Mouse (Mus musculus): ENCODE data around the gene Cryba1. TPM values are rescaled to one million over a fixed set of nuclear protein-coding genes. Genes with fewer than 3 reads are reported as not detected.

Cryba1 gene
- polyA plus RNA-seq, 1 experiment, result not detected

- Histone ChIP-seq H3K79me2 (ENCODE audit: control insufficient read depth, insufficient read depth) (no peaks in the 10 kb centered on the region), H3K4me2 (ENCODE audit: low read depth) (no peak overlapping the region), H3K36me3 (ENCODE audit: control insufficient read depth, insufficient read depth) (no peaks in the 10 kb centered on the region), H3ac (ENCODE audit: control insufficient read depth, insufficient read length) (no peak overlapping the region), H3K27me3 (ENCODE audit: control insufficient read depth, insufficient read depth, insufficient read length) (no peaks in the 10 kb centered on the region), H3K4me3 (no peak overlapping the region)
- TF ChIP-seq USF1 (IDR thresholded peaks at IDR 0.05; ENCODE audit: low read depth), result no peak
- TF ChIP-seq REST (IDR thresholded peaks at IDR 0.05; ENCODE audit: insufficient read depth, insufficient read length), result no peak
- no peak for TF ChIP-seq SRF (IDR thresholded peaks at IDR 0.05; ENCODE audit: control insufficient read depth, insufficient read length, low read depth)
- no peak for TF ChIP-seq POLR2A (IDR thresholded peaks at IDR 0.05; ENCODE audit: insufficient read length, low read depth)
- TF ChIP-seq MYOG (IDR thresholded peaks at IDR 0.05; ENCODE audit: control insufficient read depth in 1 of 3, insufficient read depth in 1 of 3, insufficient read length in 2 of 3, low read depth in 2 of 3), result no peak
- no peak for TF ChIP-seq MYOD1 (IDR thresholded peaks at IDR 0.05; ENCODE audit: control insufficient read depth in 1 of 3, insufficient read length in 2 of 3, low read depth in 2 of 3)
Observed at GRCm38 (mm10) chr11:77673428-77673991, 51.6 kb downstream of the Cryba1 start.

- Histone ChIP-seq H3K4me3 (no peak overlapping the region), H3K79me2 (ENCODE audit: control insufficient read depth, insufficient read depth) (no peaks in the 10 kb centered on the region), H3K36me3 (ENCODE audit: control insufficient read depth, insufficient read depth) (no peaks in the 10 kb centered on the region), H3K4me2 (ENCODE audit: low read depth) (no peak overlapping the region), H3ac (ENCODE audit: control insufficient read depth, insufficient read length) (no peak overlapping the region), H3K27me3 (ENCODE audit: control insufficient read depth, insufficient read depth, insufficient read length) (no peaks in the 10 kb centered on the region)
- no peak for TF ChIP-seq TCF12 (IDR thresholded peaks at IDR 0.05; ENCODE audit: insufficient read depth, poor library complexity, severe bottlenecking)
- TF ChIP-seq CEBPB (IDR thresholded peaks at IDR 0.05; ENCODE audit: insufficient read depth, poor library complexity, severe bottlenecking), result no peak
- TF ChIP-seq MYOG (IDR thresholded peaks at IDR 0.05; ENCODE audit: control insufficient read depth in 1 of 3, insufficient read depth in 1 of 3, insufficient read length in 2 of 3, low read depth in 2 of 3), result no peak
- no peak for TF ChIP-seq REST (IDR thresholded peaks at IDR 0.05; ENCODE audit: insufficient read depth, insufficient read length)
- TF ChIP-seq POLR2A (IDR thresholded peaks at IDR 0.05; ENCODE audit: insufficient read length, low read depth), result no peak
- TF ChIP-seq TCF3 (IDR thresholded peaks at IDR 0.05; ENCODE audit: insufficient read length, low read depth), result no peak
- no peak for TF ChIP-seq MAX (IDR thresholded peaks at IDR 0.05; ENCODE audit: low read depth)
- no peak for TF ChIP-seq E2F4 (IDR thresholded peaks at IDR 0.05; ENCODE audit: insufficient read depth)
- no peak for TF ChIP-seq SRF (IDR thresholded peaks at IDR 0.05; ENCODE audit: control insufficient read depth, insufficient read length, low read depth)
- no peak for TF ChIP-seq MYOD1 (IDR thresholded peaks at IDR 0.05; ENCODE audit: control insufficient read depth in 1 of 3, insufficient read length in 2 of 3, low read depth in 2 of 3)
- TF ChIP-seq USF1 (IDR thresholded peaks at IDR 0.05; ENCODE audit: low read depth), result no peak
- no peak for TF ChIP-seq POLR2AphosphoS2 (IDR thresholded peaks at IDR 0.05; ENCODE audit: insufficient read length, low read depth)
Observed at GRCm38 (mm10) chr11:77672746-77673145, 52.3 kb downstream of the Cryba1 start.

Other genes starting within 250 kb of the Cryba1 start
- 46.0 TPM for gene Ankrd13b, start 235.6 kb downstream of the Cryba1 start, polyA plus RNA-seq (2012; fragmentation: generic; extraction: Trizol)
- gene Git1, start 231.7 kb downstream of the Cryba1 start, polyA plus RNA-seq (2012; fragmentation: generic; extraction: Trizol), result 53.9 TPM
- 1.4 TPM for gene Abhd15, start 210.2 kb downstream of the Cryba1 start, polyA plus RNA-seq (2012; fragmentation: generic; extraction: Trizol)
- gene Trp53i13, start 209.3 kb downstream of the Cryba1 start, polyA plus RNA-seq (2012; fragmentation: generic; extraction: Trizol), result 23.7 TPM
- not detected for gene Gm10392, start 206.1 kb downstream of the Cryba1 start, polyA plus RNA-seq (2012; fragmentation: generic; extraction: Trizol)
- gene Taok1, start 117.5 kb downstream of the Cryba1 start, polyA plus RNA-seq (2012; fragmentation: generic; extraction: Trizol), result 9.2 TPM
- 9.3 TPM for gene Nufip2, start 39.1 kb downstream of the Cryba1 start, polyA plus RNA-seq (2012; fragmentation: generic; extraction: Trizol)
- gene Myo18a, start 38.0 kb upstream of the Cryba1 start, polyA plus RNA-seq (2012; fragmentation: generic; extraction: Trizol), result 169 TPM
- gene Gm10277, start 62.5 kb upstream of the Cryba1 start, polyA plus RNA-seq (2012; fragmentation: generic; extraction: Trizol), result 0.07 TPM
- not detected for gene Pipox, start 168.8 kb upstream of the Cryba1 start, polyA plus RNA-seq (2012; fragmentation: generic; extraction: Trizol)
- gene Sez6, start 205.5 kb upstream of the Cryba1 start, polyA plus RNA-seq (2012; fragmentation: generic; extraction: Trizol), result not detected